Mouse (Mus musculus) embryonic facial prominence, embryonic 15.5 days (tissue): ENCODE measurements around the gene Prr19. TPM values are rescaled to one million over a fixed set of nuclear protein-coding genes. Genes with fewer than 3 reads are reported as not detected.
"Not testable (repeated sequence)": the region's sequence is repeated elsewhere in the genome, so short reads cannot be mapped to it uniquely, and the experiment has no call there.

ENCODE experiments used
- ATAC-seq: fragments of 200-750 bp; cut with Nextera tagmentation; 2 replicates; pipeline ENCODE4 v1.8.0; 2017; ENCODE audit warnings: low read depth, moderate TSS enrichment; ENCODE audit not compliant: insufficient number of reproducible peaks, low FRiP score, low TSS enrichment
- H3K27ac ChIP-seq: fragments of 300-500 bp; sonication (generic); replicated peaks from 2 replicates; pipeline ENCODE4 v1.5.1; 2015; ENCODE audit warnings: mild to moderate bottlenecking, inconsistent platforms
- H3K27me3 ChIP-seq: fragments of 300-500 bp; sonication (generic); 2 replicates; pipeline ENCODE4 v1.6.1; 2015; ENCODE audit warnings: inconsistent platforms
- H3K36me3 ChIP-seq: fragments of 300-500 bp; sonication (generic); 2 replicates; pipeline ENCODE4 v1.6.1; 2015; ENCODE audit warnings: mild to moderate bottlenecking, inconsistent platforms
- H3K4me1 ChIP-seq: fragments of 300-500 bp; sonication (generic); 2 replicates; pipeline ENCODE4 v1.6.1; 2015; ENCODE audit warnings: inconsistent platforms
- H3K4me2 ChIP-seq: fragments of 300-500 bp; sonication (generic); replicated peaks from 2 replicates; pipeline ENCODE4 v1.6.1; 2015; ENCODE audit warnings: mild to moderate bottlenecking, inconsistent platforms
- H3K4me3 ChIP-seq: fragments of 300-500 bp; sonication (generic); replicated peaks from 2 replicates; pipeline ENCODE4 v1.5.1; 2015; ENCODE audit warnings: mild to moderate bottlenecking, inconsistent platforms
- H3K9ac ChIP-seq: fragments of 300-500 bp; sonication (generic); 2 replicates; pipeline ENCODE4 v1.6.1; 2015; ENCODE audit warnings: inconsistent platforms
- H3K9me3 ChIP-seq: fragments of 300-500 bp; sonication (generic); replicated peaks from 2 replicates; pipeline ENCODE4 v1.6.1; 2016; ENCODE audit warnings: inconsistent platforms
- WGBS: fragments of 180-500 bp; shearing (Covaris S2); methylation state at CpG from one replicate; pipeline ENCODE4 v1.1.7; 2015; 5-methylcytosine and 5-hydroxymethylcytosine counted together
- polyA plus RNA-seq: library from polyadenylated mRNA; unstranded; fragments of >200 nt; fragmentation: Nextera tagmentation; extraction: Ambion mirVana; gene quantifications from 2 replicates; pipeline ENCODE4 v1.2.1, GENCODE M21; 2015

The Prr19 gene
- polyA plus RNA-seq, 1 experiment from 2014 or later: 0.65 TPM

DNA sequence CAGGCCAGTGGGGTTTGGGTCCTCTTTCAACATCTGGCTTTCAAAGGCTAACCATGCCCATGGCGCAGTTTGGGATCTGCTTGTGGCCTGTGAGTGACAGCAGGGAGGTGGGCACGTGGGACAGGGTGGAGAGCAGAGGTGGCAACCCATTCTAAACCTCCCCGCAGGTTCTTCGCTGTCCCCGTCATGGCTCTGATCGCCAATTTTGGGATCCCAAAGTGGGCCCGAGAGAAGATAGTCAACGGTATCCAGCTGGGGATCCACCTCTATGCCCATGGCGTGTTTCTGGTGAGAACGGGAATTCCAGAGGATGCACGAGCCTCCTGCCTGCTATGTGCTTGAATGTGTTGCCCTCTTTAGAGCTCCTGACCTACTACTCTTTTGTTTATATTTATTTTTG, 10.0 kb downstream of the Prr19 start:
- ATAC-seq: no peak
- Histone ChIP-seq H3K27ac (no peak overlapping the region), H3K4me1 (peaks cover 20% of the 10 kb centered on the region), H3K9me3 (no peaks in the 10 kb centered on the region), H3K4me3 (no peak overlapping the region), H3K27me3 (peaks cover 76% of the 10 kb centered on the region), H3K9ac (no peak overlapping the region), H3K36me3 (no peaks in the 10 kb centered on the region), H3K4me2 (no peak overlapping the region)
- 76% methylated on average over 11 of the region's 11 CpGs for WGBS

GRCm38 (mm10) chr7:25313325-25313724, 12.1 kb downstream of the Prr19 start:
- Histone ChIP-seq H3K36me3 (no peaks in the 10 kb centered on the region), H3K9me3 (no peaks in the 10 kb centered on the region), H3K4me1 (peaks cover 31% of the 10 kb centered on the region), H3K27me3 (peaks cover 59% of the 10 kb centered on the region), H3K27ac (no peak overlapping the region), H3K4me3 (no peak overlapping the region), H3K9ac (no peak overlapping the region), H3K4me2 (no peak overlapping the region)
- no peak for ATAC-seq
- 39% methylated on average over 7 of the region's 7 CpGs for WGBS

DNA sequence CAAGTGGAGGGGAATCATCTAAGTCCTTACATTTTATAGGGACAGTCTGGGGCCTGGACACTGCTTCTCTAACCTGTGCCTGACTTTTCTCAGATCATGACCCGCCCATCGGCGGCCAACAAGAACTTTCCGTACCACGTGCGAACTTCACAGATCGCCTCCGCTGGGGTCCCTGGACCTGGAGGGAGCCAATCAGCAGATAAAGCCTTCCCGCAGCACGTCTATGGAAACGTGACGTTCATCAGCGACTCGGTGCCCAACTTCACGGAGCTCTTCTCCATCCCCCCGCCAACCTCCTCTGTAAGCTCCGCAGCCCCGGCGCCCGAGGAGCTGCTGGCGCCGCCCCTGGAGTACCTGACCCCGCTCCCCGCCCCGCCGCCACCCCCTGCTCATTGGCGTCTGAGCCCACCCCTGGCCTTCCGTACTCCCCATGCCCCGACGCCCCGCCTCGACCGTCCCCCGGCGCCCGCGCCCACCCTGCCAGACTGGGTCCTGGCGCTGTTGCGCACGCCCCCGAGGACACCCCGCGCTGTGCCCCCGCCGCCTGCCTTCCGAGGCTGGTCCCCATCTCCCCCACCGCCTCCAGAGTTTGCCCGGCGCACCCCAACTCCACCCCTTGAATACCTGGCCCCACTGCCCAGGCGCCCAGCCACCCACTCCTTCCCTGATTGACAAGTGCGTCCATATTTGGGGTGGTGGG, 13.5 kb downstream of the Prr19 start:
- Histone ChIP-seq H3K9me3 (no peaks in the 10 kb centered on the region), H3K36me3 (no peaks in the 10 kb centered on the region), H3K9ac (peak overlapping the region; percentile 26; the same call in 1 of the 2 replicates), H3K27me3 (peaks cover 49% of the 10 kb centered on the region), H3K4me3 (peak overlapping the region; percentile 53), H3K27ac (no peak overlapping the region), H3K4me2 (peak overlapping the region; percentile 96), H3K4me1 (peaks cover 35% of the 10 kb centered on the region)
- no peak for ATAC-seq
- WGBS: 2% methylated on average over 41 of the region's 51 CpGs

GRCm38 (mm10) chr7:25315306-25316041, 14.3 kb downstream of the Prr19 start:
- H3K4me2 ChIP-seq: peak overlapping the region; percentile 96
- H3K4me3 ChIP-seq: peak overlapping the region; percentile 53
- no peaks in the 10 kb centered on the region for H3K36me3 ChIP-seq
- H3K27ac ChIP-seq: peak overlapping the region; percentile 13; the same call in 1 of the 2 replicates
- no peak for ATAC-seq
- peaks cover 49% of the 10 kb centered on the region for H3K27me3 ChIP-seq
- peak overlapping the region; percentile 26 for H3K9ac ChIP-seq
- peaks cover 35% of the 10 kb centered on the region for H3K4me1 ChIP-seq
- no peaks in the 10 kb centered on the region for H3K9me3 ChIP-seq
- under 1% methylated on average over 67 of the region's 69 CpGs for WGBS

DNA sequence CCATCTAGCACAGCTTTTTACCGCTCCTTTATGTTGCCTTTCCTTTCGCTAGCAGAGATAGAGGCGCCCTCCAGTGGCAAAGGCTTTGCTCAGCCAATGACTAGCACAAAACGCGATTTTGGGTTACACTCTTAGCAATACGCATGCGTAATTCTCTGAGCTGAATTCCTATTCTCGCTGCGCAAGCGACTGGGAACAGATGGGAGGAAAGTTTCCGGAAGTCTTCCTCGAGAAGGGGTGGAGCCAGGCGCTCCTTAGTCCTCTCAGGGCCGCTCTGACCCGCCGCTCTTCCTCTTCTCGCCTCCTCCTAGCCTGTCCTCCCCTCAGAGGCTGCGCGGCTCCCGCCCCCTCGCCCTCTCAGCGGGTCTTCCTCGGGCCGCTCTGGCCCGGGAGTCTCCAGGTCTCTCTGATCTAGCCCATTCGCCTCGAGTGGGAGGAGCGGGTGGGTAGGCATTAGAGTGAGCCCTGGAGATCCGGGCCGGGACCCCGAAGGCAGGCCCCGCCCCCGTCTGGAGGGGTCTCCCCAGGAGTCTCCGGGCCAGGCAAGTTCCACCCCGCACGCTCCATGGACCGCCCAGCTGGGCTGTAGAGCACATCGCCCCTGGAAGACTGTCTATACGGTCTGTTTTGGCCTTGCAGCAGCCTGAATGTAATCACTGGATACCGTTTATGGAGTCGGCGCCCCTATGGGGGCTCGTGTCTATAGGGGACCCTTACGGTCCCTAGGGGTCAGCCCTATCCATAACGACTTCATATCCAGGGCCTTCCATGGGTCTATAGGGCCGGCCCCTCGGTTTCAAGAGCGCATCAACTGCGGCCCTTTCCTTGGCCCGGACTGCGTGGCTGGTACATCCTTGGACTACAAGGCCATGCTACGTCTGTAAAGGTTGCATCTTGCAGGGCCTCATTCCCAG, 15.6 kb downstream of the Prr19 start, which contains the start of gene Megf8:
TSS of gene Megf8 (plus strand) at position 633 of the 914 bp plus-strand sequence.
- Histone ChIP-seq H3K4me3 (peak within 1 kb of the TSS; percentile 64), H3K9me3 (no peaks in the 10 kb centered on the region), H3K4me1 (peaks cover 40% of the 10 kb centered on the region), H3K9ac (peak within 1 kb of the TSS; percentile 66), H3K27ac (peak within 1 kb of the TSS; percentile 88), H3K27me3 (peaks cover 39% of the 10 kb centered on the region), H3K4me2 (peak within 1 kb of the TSS; percentile 96), H3K36me3 (no peaks in the 10 kb centered on the region)
- under 1% methylated on average over 51 of the region's 52 CpGs for WGBS
- ATAC-seq: peak; percentile 99

DNA sequence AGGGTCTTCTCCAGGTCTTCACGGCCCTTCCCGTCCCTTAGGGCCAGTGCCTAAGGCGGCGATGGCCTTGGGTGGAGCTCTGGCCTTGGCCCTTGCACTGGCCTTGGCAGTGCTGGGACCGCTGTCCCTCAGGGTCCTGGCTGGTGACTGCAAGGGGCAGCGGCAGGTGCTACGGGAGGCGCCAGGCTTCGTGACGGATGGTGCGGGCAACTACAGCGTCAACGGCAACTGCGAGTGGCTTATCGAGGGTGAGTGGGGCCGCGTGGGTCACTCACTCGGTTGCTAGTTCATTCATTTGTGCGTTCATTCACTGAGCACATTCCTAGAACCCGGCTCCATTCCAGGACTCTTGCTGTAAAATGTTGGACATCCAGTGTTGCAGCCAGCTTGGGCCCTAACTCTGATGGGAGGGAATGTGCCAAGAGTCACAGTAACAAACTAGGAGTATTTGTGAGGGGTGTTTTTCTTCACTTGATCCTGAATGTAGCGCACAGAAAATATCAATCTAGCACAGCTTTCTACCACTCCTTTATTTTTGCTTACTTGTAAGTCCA, 16.3 kb downstream of the Prr19 start:
- no peaks in the 10 kb centered on the region for H3K36me3 ChIP-seq

DNA sequence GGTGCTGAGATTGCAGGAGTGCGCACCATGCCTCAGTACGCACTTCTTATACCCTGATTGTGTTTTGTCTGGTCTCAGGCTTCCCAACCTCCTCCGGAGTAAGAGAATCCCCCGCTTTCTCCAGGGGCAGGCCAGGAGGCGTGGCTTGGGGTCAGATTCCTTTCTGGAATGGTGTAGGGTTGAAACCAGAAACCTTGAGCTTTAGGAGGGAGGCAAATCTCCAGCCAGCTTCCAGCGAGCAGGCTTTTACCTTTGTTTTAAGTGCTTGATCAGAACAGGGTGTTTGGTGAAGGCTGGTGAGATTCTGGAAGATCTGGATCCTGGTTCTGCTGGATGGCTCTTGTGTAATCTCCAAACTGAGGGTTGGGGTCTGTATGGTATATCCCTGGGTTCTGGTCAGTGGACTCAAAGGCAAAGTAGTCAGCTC, 20.9 kb downstream of the Prr19 start:
- peak overlapping the region; percentile 26 for H3K4me3 ChIP-seq
- peak overlapping the region; percentile 34 for H3K4me2 ChIP-seq
- no peaks in the 10 kb centered on the region for H3K9me3 ChIP-seq
- H3K27ac ChIP-seq: peak overlapping the region; percentile 87
- H3K9ac ChIP-seq: peak overlapping the region; percentile 2; the same call in 1 of the 2 replicates
- H3K4me1 ChIP-seq: peaks cover 25% of the 10 kb centered on the region
- ATAC-seq: peak; percentile 86
- H3K36me3 ChIP-seq: no peaks in the 10 kb centered on the region; the same call in 1 of the 2 replicates
- WGBS: 5% methylated on average over 6 of the region's 6 CpGs
- H3K27me3 ChIP-seq: no peaks in the 10 kb centered on the region

More for the DNA sequence above, 16.3 kb downstream of the Prr19 start:
- H3K9ac ChIP-seq: peak overlapping the region; percentile 66
- H3K27me3 ChIP-seq: peaks cover 32% of the 10 kb centered on the region
- H3K27ac ChIP-seq: peak overlapping the region; percentile 88
- ATAC-seq: no peak
- peak overlapping the region; percentile 64 for H3K4me3 ChIP-seq
- H3K4me2 ChIP-seq: peak overlapping the region; percentile 96
- H3K9me3 ChIP-seq: no peaks in the 10 kb centered on the region
- peaks cover 45% of the 10 kb centered on the region for H3K4me1 ChIP-seq
- 11% methylated on average over 21 of the region's 21 CpGs for WGBS

- WGBS: 75% methylated on average over 2 of the region's 2 CpGs
- Histone ChIP-seq H3K27me3 (no peaks in the 10 kb centered on the region), H3K4me3 (no peak overlapping the region), H3K9me3 (no peaks in the 10 kb centered on the region), H3K27ac (no peak overlapping the region), H3K9ac (no peak overlapping the region), H3K4me1 (peaks cover 15% of the 10 kb centered on the region), H3K4me2 (no peak overlapping the region), H3K36me3 (peaks cover 8% of the 10 kb centered on the region; the same call in 1 of the 2 replicates)
- no peak for ATAC-seq
These were observed 22.0 kb downstream of the Prr19 start for GRCm38 (mm10) chr7:25323219-25323618.

GRCm38 (mm10) chr7:25325431-25325830, 24.2 kb downstream of the Prr19 start:
- not testable (repeated sequence) for H3K27ac ChIP-seq, ATAC-seq, H3K9me3 ChIP-seq, H3K27me3 ChIP-seq, H3K4me3 ChIP-seq, H3K9ac ChIP-seq, H3K4me2 ChIP-seq
- 89% methylated on average over 6 of the region's 6 CpGs for WGBS
- H3K4me1 ChIP-seq: peaks cover 10% of the 10 kb centered on the region
- peaks cover 19% of the 10 kb centered on the region for H3K36me3 ChIP-seq

- no peaks in the 10 kb centered on the region for H3K27me3 ChIP-seq
- 64% methylated on average over 8 of the region's 8 CpGs for WGBS
- H3K9ac ChIP-seq: no peak overlapping the region
- H3K9me3 ChIP-seq: no peaks in the 10 kb centered on the region
- H3K4me1 ChIP-seq: peaks cover 10% of the 10 kb centered on the region
- no peak overlapping the region for H3K4me3 ChIP-seq
- no peak overlapping the region for H3K4me2 ChIP-seq
- ATAC-seq: no peak
- no peak overlapping the region for H3K27ac ChIP-seq
- H3K36me3 ChIP-seq: peaks cover 27% of the 10 kb centered on the region
These were observed 25.0 kb downstream of the Prr19 start for GRCm38 (mm10) chr7:25326233-25326632.
